Mouse (Mus musculus): Measurements from ENCODE around the gene Gm21488. TPM values are rescaled to one million over a fixed set of nuclear protein-coding genes. Genes with fewer than 3 reads are reported as not detected.
"Not testable (repeated sequence)": the region's sequence is repeated elsewhere in the genome, so short reads cannot be mapped to it uniquely, and the experiment has no call there.

The Gm21488 gene
- not detected in 2 replicates for polyA plus RNA-seq (2015; fragmentation: Nextera tagmentation; extraction: Ambion mirVana)

DNA sequence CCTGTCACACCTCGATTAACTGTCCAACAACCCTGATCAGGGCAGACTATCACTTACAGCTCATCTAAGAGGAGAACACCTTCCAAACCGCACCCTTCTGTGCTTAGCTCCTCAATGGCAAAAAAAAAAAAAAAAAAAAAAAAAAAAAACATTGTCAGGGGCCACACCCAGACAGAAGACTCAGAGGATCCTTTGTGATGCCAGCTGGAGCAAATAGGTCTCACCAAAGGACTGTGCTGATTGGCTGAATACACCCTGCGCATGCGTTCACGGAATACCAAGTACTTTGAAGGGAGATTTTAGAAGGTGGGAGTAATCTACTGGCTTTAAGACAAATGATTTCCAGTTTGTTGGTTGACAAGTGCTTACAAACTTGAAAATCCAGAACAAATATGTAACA lies at the start of gene Gm21488:
Gene Gm21488, minus strand, starts transcription at position 101 of the 400 bp plus-strand sequence.
- H3K4me2 ChIP-seq (ENCODE audit: low read length); H3K9me3 ChIP-seq (replicated peaks; ENCODE audit: low read length); ATAC-seq (replicated peaks; ENCODE audit: low FRiP score, low read depth); H3K4me1 ChIP-seq (replicated peaks; ENCODE audit: insufficient read depth, low read length); H3K36me3 ChIP-seq (ENCODE audit: insufficient read depth, low read length); H3K4me3 ChIP-seq (replicated peaks; ENCODE audit: low read depth, low read length); H3K27ac ChIP-seq; H3K9ac ChIP-seq (ENCODE audit: low read depth, low read length); H3K27me3 ChIP-seq (ENCODE audit: insufficient read depth, low read length); DNase-seq (ENCODE audit: low spot score): not testable (repeated sequence)
- no CpG with 5 or more reads among the region's 5 CpGs for WGBS
